Mouse (Mus musculus): ENCODE data around the gene Csf2rb2. TPM values are rescaled to one million over a fixed set of nuclear protein-coding genes. Genes with fewer than 3 reads are reported as not detected.
"Not testable (repeated sequence)": the region's sequence is repeated elsewhere in the genome, so short reads cannot be mapped to it uniquely, and the experiment has no call there.

Gene Csf2rb2
- polyA plus RNA-seq, 1 experiment from 2014 or later: 0.43 TPM

- ATAC-seq (replicated peaks; ENCODE audit: extremely low read depth, insufficient read depth, low FRiP score): 0 out of 2 replicates have a peak, but pooled peaks have one; percentile 23
- no peak overlapping the region for H3K9ac ChIP-seq (ENCODE audit: low read length)
- no peaks in the 10 kb centered on the region for H3K36me3 ChIP-seq (ENCODE audit: control insufficient read depth, insufficient read depth)
- H3K9me3 ChIP-seq (replicated peaks; ENCODE audit: control insufficient read depth, low read length): peaks cover 5% of the 10 kb centered on the region
- H3K27ac ChIP-seq (ENCODE audit: low read length): no peak overlapping the region
- no peaks in the 10 kb centered on the region for H3K27me3 ChIP-seq (ENCODE audit: control insufficient read depth, insufficient read depth, low read length)
- WGBS: 65% methylated on average over 10 of the region's 10 CpGs
- H3K4me3 ChIP-seq (ENCODE audit: low read length): no peak overlapping the region
- no peak overlapping the region for H3K4me2 ChIP-seq (ENCODE audit: low read depth, low read length)
- no peaks in the 10 kb centered on the region for H3K4me1 ChIP-seq (ENCODE audit: control insufficient read depth, insufficient read depth, low read length)
Measured at GRCm38 (mm10) chr15:78267441-78267840, 38.1 kb downstream of the Csf2rb2 start.

- Histone ChIP-seq H3K4me2 (ENCODE audit: low read depth, low read length) (no peak overlapping the region), H3K27me3 (ENCODE audit: control insufficient read depth, insufficient read depth, low read length) (no peaks in the 10 kb centered on the region), H3K36me3 (ENCODE audit: control insufficient read depth, insufficient read depth) (no peaks in the 10 kb centered on the region), H3K9me3 (replicated peaks; ENCODE audit: control insufficient read depth, low read length) (no peaks in the 10 kb centered on the region), H3K27ac (ENCODE audit: low read length) (no peak overlapping the region), H3K4me1 (ENCODE audit: control insufficient read depth, insufficient read depth, low read length) (no peaks in the 10 kb centered on the region), H3K9ac (ENCODE audit: low read length) (no peak overlapping the region), H3K4me3 (ENCODE audit: low read length) (no peak overlapping the region)
- ATAC-seq (replicated peaks; ENCODE audit: extremely low read depth, insufficient read depth, low FRiP score): no peak
- WGBS: 69% methylated on average over 3 of the region's 3 CpGs
Measured at GRCm38 (mm10) chr15:78263286-78263685, 42.2 kb downstream of the Csf2rb2 start.

- 54% methylated on average over 13 of the region's 13 CpGs for WGBS
- Histone ChIP-seq H3K9ac (ENCODE audit: low read length) (no peak overlapping the region), H3K27ac (ENCODE audit: low read length) (no peak overlapping the region), H3K4me3 (ENCODE audit: low read length) (no peak overlapping the region), H3K9me3 (replicated peaks; ENCODE audit: control insufficient read depth, low read length) (no peaks in the 10 kb centered on the region), H3K4me1 (ENCODE audit: control insufficient read depth, insufficient read depth, low read length) (no peaks in the 10 kb centered on the region), H3K4me2 (ENCODE audit: low read depth, low read length) (no peak overlapping the region), H3K27me3 (ENCODE audit: control insufficient read depth, insufficient read depth, low read length) (no peaks in the 10 kb centered on the region), H3K36me3 (ENCODE audit: control insufficient read depth, insufficient read depth) (no peaks in the 10 kb centered on the region)
- no peak for ATAC-seq (replicated peaks; ENCODE audit: extremely low read depth, insufficient read depth, low FRiP score)
Measured at GRCm38 (mm10) chr15:78260668-78261333, 44.7 kb downstream of the Csf2rb2 start.

- no peaks in the 10 kb centered on the region for H3K4me1 ChIP-seq (ENCODE audit: control insufficient read depth, insufficient read depth, low read length)
- no peaks in the 10 kb centered on the region for H3K9me3 ChIP-seq (replicated peaks; ENCODE audit: control insufficient read depth, low read length)
- no peak overlapping the region; the same call in 1 of the 2 replicates for H3K9ac ChIP-seq (ENCODE audit: low read length)
- no peak overlapping the region for H3K4me3 ChIP-seq (ENCODE audit: low read length)
- WGBS: 52% methylated on average over 10 of the region's 10 CpGs
- 0 out of 2 replicates have a peak, but pooled peaks have one; percentile 42 for ATAC-seq (replicated peaks; ENCODE audit: extremely low read depth, insufficient read depth, low FRiP score)
- H3K27ac ChIP-seq (ENCODE audit: low read length): peak overlapping the region; percentile 74
- H3K36me3 ChIP-seq (ENCODE audit: control insufficient read depth, insufficient read depth): no peaks in the 10 kb centered on the region
- peaks cover 7% of the 10 kb centered on the region; the same call in 1 of the 2 replicates for H3K27me3 ChIP-seq (ENCODE audit: control insufficient read depth, insufficient read depth, low read length)
- no peak overlapping the region for H3K4me2 ChIP-seq (ENCODE audit: low read depth, low read length)
Measured at GRCm38 (mm10) chr15:78258246-78258865, 47.2 kb downstream of the Csf2rb2 start.

- Histone ChIP-seq H3K9me3 (replicated peaks; ENCODE audit: control insufficient read depth, low read length) (no peaks in the 10 kb centered on the region), H3K27ac (ENCODE audit: low read length) (peak overlapping the region; percentile 74), H3K27me3 (ENCODE audit: control insufficient read depth, insufficient read depth, low read length) (peaks cover 7% of the 10 kb centered on the region; the same call in 1 of the 2 replicates), H3K4me3 (ENCODE audit: low read length) (no peak overlapping the region), H3K36me3 (ENCODE audit: control insufficient read depth, insufficient read depth) (no peaks in the 10 kb centered on the region), H3K9ac (ENCODE audit: low read length) (no peak overlapping the region), H3K4me1 (ENCODE audit: control insufficient read depth, insufficient read depth, low read length) (no peaks in the 10 kb centered on the region), H3K4me2 (ENCODE audit: low read depth, low read length) (no peak overlapping the region)
- ATAC-seq (replicated peaks; ENCODE audit: extremely low read depth, insufficient read depth, low FRiP score): no peak; the same call in 1 of the 2 replicates
- WGBS: 31% methylated on average over 7 of the region's 7 CpGs
Measured at GRCm38 (mm10) chr15:78257326-78258050, 48.0 kb downstream of the Csf2rb2 start.

- H3K27ac ChIP-seq (ENCODE audit: low read length); H3K4me1 ChIP-seq (ENCODE audit: control insufficient read depth, insufficient read depth, low read length); H3K9me3 ChIP-seq (replicated peaks; ENCODE audit: control insufficient read depth, low read length); H3K36me3 ChIP-seq (ENCODE audit: control insufficient read depth, insufficient read depth); ATAC-seq (replicated peaks; ENCODE audit: extremely low read depth, insufficient read depth, low FRiP score); H3K4me2 ChIP-seq (ENCODE audit: low read depth, low read length); H3K9ac ChIP-seq (ENCODE audit: low read length); H3K4me3 ChIP-seq (ENCODE audit: low read length); H3K27me3 ChIP-seq (ENCODE audit: control insufficient read depth, insufficient read depth, low read length): not testable (repeated sequence)
Measured at GRCm38 (mm10) chr15:78256602-78257259, 48.8 kb downstream of the Csf2rb2 start.

- Histone ChIP-seq H3K9me3 (replicated peaks; ENCODE audit: control insufficient read depth, low read length) (no peaks in the 10 kb centered on the region), H3K4me2 (ENCODE audit: low read depth, low read length) (no peak overlapping the region), H3K9ac (ENCODE audit: low read length) (no peak overlapping the region), H3K27me3 (ENCODE audit: control insufficient read depth, insufficient read depth, low read length) (peaks cover 7% of the 10 kb centered on the region; the same call in 1 of the 2 replicates), H3K27ac (ENCODE audit: low read length) (no peak overlapping the region), H3K4me3 (ENCODE audit: low read length) (no peak overlapping the region), H3K4me1 (ENCODE audit: control insufficient read depth, insufficient read depth, low read length) (no peaks in the 10 kb centered on the region), H3K36me3 (ENCODE audit: control insufficient read depth, insufficient read depth) (no peaks in the 10 kb centered on the region)
- no peak for ATAC-seq (replicated peaks; ENCODE audit: extremely low read depth, insufficient read depth, low FRiP score)
- 23% methylated on average over 20 of the region's 20 CpGs for WGBS
Measured at GRCm38 (mm10) chr15:78254751-78255150, 50.8 kb downstream of the Csf2rb2 start.

GRCm38 (mm10) chr15:78248410-78248809 is 57.1 kb downstream of the Csf2rb2 start:
- Histone ChIP-seq H3K4me3 (ENCODE audit: low read length) (no peak overlapping the region), H3K4me2 (ENCODE audit: low read depth, low read length) (no peak overlapping the region)
- no peak for ATAC-seq (replicated peaks; ENCODE audit: extremely low read depth, insufficient read depth, low FRiP score)

More at GRCm38 (mm10) chr15:78248410-78248809, 57.1 kb downstream of the Csf2rb2 start:
- Histone ChIP-seq H3K4me1 (ENCODE audit: control insufficient read depth, insufficient read depth, low read length) (peaks cover 13% of the 10 kb centered on the region), H3K9me3 (replicated peaks; ENCODE audit: control insufficient read depth, low read length) (no peaks in the 10 kb centered on the region), H3K27me3 (ENCODE audit: control insufficient read depth, insufficient read depth, low read length) (no peaks in the 10 kb centered on the region), H3K9ac (ENCODE audit: low read length) (no peak overlapping the region), H3K27ac (ENCODE audit: low read length) (no peak overlapping the region), H3K36me3 (ENCODE audit: control insufficient read depth, insufficient read depth) (no peaks in the 10 kb centered on the region)
- 41% methylated on average over 3 of the region's 3 CpGs for WGBS

All from heart, embryonic 16.5 days (tissue).